Mouse (Mus musculus) induced T-regulatory cell, adult 2 months (primary cell): ENCODE measurements around the gene Dhx32.

ENCODE experiments used
- DNase-seq: peaks from one replicate; pipeline ENCODE4 v3.0.0-alpha.2; 2012; ENCODE audit warnings: low read depth

Gene Dhx32

GRCm38 (mm10) chr7:133782717-133783435 is at the start of gene Dhx32:
Gene Dhx32, minus strand, starts transcription at chr7:133782726.
- peak; percentile 65 for DNase-seq

DNA sequence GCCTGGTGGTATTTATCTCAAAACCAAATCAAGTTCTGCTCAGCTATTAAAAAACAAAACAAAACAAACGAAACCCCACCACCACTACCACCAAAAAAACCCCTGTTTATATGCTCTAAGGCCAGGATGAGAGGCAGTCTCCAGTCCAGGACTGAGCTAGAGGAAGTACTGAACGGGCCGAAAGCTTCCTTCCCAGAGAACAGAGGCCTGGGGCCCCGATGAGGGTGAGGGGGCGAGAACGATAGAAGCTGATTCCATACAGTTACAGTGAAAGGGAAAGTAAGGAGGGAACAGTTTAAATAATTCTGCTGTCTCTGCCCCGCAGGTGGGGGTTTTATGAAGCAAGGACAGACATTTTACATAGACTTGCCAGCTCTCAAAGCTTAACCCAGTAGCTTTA is 47.1 kb upstream of the Dhx32 start:
- no peak for DNase-seq

DNA sequence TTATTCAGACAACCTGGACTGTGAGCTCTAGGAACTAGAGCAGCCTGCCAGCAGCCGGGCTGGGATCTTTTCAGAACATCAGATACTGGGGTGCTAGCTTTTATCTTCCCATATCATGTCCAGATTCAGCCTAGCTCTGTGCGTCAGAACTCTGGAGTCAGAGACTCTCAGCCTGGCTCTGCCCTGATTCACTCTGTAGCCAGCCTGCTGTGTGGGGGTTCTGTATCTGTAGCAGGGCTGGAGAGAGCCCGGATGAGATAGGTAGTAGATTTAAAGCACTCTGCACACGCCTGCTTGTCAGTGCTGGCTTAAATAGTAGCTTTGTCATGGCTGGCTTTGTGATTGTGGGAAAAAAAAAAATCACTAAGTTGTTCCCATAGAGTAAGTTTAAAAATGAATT is 46.0 kb upstream of the Dhx32 start:
- DNase-seq = no peak

DNA sequence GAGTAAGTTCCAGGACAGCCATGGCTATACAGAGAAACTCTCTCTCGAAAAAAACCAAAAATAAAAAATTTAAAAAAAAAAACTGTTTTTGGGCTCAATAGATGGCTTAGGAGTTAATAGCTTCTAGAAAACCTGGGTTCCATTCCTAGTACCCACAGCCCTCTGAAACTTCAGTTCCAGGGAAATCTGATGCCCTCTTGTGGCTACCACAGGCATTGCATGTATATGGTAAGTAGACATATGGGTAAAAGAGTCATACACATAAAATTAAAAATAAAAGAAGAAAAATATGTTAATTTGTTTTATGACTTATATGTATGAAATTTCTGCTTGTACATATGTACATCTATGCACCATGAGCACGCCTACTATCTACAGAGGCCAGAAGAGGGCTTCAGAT is 42.1 kb upstream of the Dhx32 start:
- peak; percentile 46 for DNase-seq

DNA sequence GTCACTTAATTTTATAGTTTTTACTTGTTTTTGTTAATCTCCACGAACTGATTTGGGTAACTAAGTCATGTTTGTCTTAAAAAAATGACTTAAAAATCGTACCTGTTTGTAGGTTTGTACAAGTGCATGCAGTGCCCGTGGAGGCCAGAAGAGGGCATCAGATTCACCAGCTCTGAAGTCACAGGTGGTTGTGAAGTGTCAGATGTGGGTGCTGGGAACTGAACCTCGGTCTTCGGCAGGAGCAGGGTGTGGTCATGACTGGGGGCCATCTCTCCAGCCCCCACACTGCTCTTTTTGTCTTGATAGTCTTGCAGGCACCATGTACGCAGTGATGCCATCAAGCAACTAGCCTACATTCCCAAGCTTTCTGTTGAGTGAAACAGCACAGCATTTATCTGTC is 41.2 kb upstream of the Dhx32 start:
- DNase-seq = peak; percentile 5

GRCm38 (mm10) chr7:133813331-133813730 is 30.8 kb upstream of the Dhx32 start:
- no peak for DNase-seq

DNA sequence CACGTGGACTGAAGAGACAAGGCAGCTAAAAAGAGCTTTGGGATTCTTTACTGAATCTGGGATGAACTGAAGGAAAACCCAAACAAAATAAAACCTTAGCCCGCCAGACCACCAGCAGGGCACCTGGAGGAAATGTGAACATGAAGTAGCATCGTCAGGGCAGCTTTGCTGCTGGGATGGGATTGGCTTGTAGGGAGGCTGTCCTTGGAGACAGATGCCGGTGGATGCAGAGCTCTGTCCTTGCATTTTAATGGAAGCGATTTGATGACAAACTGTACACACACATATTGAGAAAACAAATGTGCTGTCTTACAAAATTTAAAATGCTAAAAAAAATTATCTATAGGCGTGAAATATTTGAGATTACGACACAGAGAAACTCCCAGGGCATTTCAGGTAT is 30.4 kb upstream of the Dhx32 start:
- no peak for DNase-seq

- peak; percentile 10 for DNase-seq
These were observed 23.2 kb upstream of the Dhx32 start for GRCm38 (mm10) chr7:133805614-133806175.

DNA sequence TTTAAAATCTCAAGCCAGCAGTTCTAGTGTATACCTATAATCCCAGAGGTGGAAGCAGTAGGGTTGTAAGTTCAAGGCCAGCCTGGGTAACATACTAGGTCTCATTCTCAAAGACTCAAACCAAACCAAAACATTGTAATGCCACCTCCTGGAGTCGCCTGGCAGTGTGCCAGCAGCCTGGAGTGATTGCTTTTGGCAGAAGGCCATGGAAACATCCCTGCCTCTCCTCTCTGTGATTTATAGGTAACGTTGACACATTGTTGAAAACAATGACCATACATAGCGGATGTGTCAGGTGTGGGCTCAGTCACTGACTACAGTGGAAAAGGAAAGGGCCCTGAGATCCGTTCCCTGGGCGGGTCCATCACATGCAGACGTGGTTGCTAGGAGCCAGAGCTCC is 19.3 kb upstream of the Dhx32 start:
- no peak for DNase-seq

GRCm38 (mm10) chr7:133799928-133800327 is 17.4 kb upstream of the Dhx32 start:
- DNase-seq = no peak

DNA sequence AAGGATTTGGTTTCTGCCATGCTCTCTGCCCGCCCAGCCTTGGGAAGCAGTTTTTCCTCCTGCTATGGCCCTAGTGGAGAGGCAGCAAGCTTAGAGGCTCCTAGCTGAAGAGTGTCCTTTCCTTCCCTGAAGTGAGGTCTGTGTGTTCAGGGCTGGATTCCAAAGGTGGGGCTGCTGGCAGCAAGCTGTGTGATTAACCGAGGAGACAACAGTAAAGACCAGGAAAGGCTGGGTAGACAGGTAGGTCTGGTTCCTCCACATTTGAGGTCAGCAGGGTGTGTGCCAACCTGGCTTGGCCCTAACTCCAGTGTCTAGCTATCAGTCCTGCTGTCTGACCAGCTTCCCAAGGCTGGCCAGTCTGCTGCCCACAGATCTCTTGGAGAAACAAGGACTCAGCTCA is 12.2 kb upstream of the Dhx32 start:
- DNase-seq = no peak

DNA sequence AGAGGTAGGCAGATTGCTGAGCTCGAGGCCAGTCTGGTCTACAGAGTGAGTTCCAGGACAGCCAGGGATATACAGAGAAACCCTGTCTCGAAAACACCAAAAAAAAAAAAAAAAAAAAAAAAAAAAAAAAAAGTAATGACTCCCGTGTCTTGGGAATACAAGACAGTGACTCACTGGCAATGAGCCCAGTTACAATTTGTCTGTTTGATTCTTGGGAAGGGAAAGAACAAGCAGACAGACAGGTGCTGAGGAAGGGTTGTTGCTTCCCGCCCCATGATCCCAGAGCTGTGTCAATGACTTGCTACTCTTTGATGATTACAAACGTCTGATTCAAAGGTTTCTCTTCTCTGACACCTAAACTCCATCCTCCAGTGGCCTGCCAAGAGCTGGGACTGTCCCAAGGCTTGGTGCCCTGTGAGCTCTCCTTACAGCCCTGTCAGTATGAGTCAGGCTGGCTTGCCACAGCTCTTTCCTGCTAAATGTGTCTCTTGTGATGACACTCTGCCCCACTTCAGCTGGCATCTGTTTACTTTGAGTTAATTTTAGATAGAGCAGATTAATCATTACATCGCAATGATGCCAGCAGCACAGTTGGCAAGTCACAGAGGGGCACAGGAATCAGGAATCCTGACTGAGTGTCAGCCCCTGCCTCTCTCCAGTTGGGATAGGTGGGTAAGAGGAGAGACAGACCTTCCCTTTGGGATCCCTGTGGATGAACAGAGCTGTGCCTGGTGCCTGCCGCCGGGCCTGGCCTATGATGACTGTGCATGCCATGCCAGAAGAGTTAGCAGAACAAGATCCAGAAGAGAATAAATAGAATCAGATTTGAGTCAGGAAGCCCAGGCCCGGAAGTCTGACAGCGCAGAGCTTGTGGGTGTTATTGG is 11.0 kb upstream of the Dhx32 start:
- DNase-seq = no peak

DNA sequence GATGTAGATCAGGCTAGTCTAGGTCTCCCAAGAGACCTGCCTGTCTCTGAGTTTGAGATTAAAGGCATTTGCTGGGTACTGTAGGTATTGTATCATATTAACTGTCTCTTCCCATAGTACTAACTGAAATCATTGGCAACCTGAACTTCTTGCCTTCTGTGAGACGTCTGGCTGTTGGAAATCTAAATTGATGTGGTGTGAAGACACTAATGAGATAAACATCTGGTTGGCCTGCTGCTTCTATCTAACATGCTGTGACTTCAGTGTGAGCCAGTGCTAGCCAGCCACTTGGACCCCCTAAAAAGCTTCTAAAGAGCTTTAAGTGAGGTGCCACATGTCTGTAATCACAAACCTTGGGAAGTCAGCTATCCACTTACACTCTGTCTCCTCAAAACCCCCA is 10.2 kb upstream of the Dhx32 start:
- DNase-seq = no peak

DNA sequence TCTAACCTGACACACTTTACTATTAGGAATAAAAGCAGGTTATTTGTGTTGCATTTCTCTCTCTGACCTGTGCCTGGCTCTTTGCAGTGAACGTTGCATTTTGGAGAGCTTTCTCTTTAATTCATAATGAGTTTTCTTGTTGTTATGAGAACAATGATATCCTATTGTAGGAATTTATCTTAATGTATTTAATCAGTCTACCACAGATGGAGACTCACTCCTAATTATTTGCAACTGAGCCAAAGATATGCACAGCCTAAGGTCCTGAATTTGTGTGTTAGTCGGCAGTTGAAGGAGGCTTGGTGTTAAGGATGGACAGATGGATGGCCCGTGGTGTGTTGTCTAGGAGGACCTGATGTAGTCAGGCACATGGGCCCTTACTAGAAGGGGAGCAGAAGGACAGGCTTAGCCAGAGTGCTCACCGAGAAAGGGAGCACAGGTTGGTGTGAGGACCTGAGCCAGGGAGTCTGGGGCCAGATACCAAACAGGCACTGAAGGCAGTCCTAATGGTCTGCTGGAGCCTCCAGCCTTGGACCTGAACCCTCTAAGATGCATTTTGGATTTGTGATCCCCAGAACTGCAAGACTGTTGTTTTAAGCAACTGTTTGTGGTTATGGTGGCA is 8.2 kb upstream of the Dhx32 start:
- no peak for DNase-seq

DNA sequence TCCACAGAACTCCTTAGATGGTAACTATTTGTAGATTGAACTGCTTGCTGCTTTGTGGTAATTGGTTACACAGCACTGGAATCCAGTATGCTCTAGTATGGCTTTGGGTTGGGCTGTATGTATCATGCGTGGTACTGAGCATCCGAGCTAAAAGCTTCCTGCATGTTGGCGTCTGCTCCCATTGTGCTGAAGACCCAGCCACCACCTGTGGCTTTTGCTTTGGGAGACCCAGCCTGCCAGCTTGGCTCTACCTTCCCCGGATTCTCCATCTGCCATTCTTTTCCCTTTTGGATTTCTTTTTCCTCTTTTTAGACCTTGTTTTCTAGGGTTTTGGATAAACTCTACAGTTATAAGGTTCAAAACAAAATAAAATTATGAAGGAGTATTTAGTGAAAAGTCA is 7.6 kb upstream of the Dhx32 start:
- DNase-seq = no peak

DNA sequence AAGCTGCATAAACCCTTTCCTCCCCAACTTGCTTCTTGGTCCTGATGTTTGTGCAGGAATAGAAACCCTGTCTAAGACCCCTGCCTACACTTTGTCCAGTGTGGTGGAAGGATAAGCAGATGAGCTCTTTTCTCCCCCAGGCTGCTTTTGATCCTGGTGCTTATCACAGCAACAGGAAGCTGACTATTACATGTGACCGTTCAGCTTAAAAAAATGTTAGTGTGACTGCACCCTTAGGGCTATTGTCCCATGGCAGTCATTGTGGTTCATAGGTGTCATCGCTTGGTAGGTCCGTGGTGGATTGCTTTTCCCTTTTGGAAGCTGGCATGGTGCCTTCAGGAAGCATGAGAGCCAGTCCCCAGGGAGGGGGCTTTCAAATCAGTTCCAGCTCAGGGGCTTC is 5.6 kb upstream of the Dhx32 start:
- DNase-seq = no peak

- DNase-seq = no peak
These were observed 5.0 kb upstream of the Dhx32 start for GRCm38 (mm10) chr7:133787571-133787970.

- no peak for DNase-seq
These were observed 535 bp downstream of the Dhx32 start for GRCm38 (mm10) chr7:133781991-133782390.

DNA sequence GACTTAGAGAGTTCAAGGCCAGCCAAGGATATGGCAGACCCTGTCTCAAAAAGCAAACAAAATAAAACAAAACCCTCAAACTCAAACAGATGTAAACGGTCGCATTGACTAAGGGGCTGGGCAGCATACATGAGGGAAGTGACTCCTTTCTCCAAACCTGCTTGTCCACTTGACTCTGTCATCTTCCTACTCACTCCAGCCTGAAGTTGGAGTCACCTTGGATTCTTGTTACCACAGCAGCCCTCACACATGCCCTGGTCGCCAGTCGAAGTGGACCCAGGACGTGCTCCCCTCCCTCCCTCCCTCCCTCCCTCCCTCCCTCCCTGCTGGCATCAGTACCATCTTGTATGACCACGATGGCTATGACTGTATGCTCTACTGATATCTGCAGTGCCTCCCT is 943 bp downstream of the Dhx32 start:
- no peak for DNase-seq

DNA sequence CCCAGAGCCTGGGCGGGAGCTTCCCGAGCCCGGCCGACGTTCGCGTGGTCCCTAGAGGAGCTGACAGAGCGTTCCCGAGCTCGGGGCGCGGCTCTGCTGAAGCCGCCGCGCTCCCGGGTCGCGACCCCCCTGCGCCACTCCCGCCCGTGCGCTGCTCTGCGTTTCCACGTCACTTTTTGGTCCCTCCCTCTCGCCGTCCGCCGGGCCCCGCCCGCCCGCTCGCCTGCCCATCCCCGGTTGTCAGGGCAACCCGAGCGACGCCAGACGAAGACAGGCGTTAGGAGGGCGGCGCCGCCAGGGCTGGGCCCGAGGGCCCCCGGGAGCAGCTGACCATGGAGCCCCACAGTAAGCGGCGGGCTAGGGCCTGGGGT is 5.9 kb downstream of the Dhx32 start, which contains the start of gene Fank1:
Gene Fank1, plus strand, starts transcription at position 236 of the 371 bp plus-strand sequence.
- DNase-seq = peak; percentile 91

DNA sequence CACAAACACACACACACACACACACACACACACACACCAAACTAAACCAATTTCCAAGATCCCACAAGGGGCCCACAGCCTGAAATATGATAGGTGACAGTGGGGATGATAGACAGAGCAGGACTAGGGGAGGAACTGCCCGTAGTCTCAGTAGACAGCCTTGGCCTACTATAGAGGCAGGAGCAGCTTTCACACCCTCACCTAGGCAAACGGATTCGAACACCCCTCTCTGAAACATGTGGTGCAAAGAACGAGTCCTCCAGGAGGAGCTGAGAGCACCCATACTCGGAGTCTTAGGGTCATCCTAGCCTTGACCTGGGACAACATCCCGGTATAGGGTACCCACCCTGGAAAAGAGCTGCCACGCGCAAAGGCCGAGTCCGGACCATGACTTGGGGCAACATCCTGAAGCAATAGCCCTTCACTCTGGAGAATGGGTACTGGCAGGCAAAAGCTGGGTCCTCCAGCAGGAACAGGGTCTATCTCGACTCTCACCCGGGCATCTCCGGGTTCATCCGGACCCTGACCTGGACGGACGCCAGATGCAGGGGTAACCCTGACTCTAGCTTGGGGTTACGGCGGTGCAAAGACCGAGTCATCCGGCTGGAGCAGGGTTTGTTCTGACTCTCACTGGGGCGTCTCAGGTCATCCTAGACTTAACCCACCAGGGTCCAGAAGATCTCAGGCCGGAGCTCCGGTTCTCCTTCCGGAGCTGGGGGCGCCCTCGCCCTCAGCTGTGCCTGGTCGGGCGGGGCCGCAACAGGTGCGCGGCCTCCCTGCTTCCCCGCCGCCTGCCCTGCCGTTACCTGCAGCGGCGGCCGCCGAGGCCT is 6.5 kb downstream of the Dhx32 start:
- no peak for DNase-seq

GRCm38 (mm10) chr7:133775179-133775578 is 7.3 kb downstream of the Dhx32 start:
- no peak for DNase-seq
